Mouse (Mus musculus) hematopoietic stem cell, adult 5-6 weeks (primary cell): ENCODE results near the gene Nos2. TPM values are rescaled to one million over a fixed set of nuclear protein-coding genes. Genes with fewer than 3 reads are reported as not detected.
"Not testable (repeated sequence)": the region's sequence is repeated elsewhere in the genome, so short reads cannot be mapped to it uniquely, and the experiment has no call there.

Source experiments
- ATAC-seq, 2 experiments: fragments of 125-278 bp in 1 of 2; replicated peaks in 1 of 2; 2 replicates each; pipeline ENCODE4 v1.8.0; 2016 to 2017; ENCODE audit warnings: inconsistent platforms in 2 of 2, mild to moderate bottlenecking in 2 of 2, moderate number of reproducible peaks in 2 of 2, low read depth in 1 of 2, moderate TSS enrichment in 1 of 2; ENCODE audit not compliant: low FRiP score in 2 of 2, poor library complexity in 2 of 2, severe bottlenecking in 2 of 2, insufficient read depth in 1 of 2, low TSS enrichment in 1 of 2
- total RNA-seq: library from RNA; stranded (forward); fragments of 172-1452, 232-1000 nt; gene quantifications from 2 replicates; pipeline ENCODE4 v1.2.3, GENCODE M21; 2017

Gene Nos2
- total RNA-seq, 1 experiment from 2014 or later = not detected

GRCm38 (mm10) chr11:78980083-78980634 lies 59.6 kb downstream of the Nos2 start:
- no peak for ATAC-seq

GRCm38 (mm10) chr11:78982042-78982441 lies 61.5 kb downstream of the Nos2 start:
- no peak for ATAC-seq

DNA sequence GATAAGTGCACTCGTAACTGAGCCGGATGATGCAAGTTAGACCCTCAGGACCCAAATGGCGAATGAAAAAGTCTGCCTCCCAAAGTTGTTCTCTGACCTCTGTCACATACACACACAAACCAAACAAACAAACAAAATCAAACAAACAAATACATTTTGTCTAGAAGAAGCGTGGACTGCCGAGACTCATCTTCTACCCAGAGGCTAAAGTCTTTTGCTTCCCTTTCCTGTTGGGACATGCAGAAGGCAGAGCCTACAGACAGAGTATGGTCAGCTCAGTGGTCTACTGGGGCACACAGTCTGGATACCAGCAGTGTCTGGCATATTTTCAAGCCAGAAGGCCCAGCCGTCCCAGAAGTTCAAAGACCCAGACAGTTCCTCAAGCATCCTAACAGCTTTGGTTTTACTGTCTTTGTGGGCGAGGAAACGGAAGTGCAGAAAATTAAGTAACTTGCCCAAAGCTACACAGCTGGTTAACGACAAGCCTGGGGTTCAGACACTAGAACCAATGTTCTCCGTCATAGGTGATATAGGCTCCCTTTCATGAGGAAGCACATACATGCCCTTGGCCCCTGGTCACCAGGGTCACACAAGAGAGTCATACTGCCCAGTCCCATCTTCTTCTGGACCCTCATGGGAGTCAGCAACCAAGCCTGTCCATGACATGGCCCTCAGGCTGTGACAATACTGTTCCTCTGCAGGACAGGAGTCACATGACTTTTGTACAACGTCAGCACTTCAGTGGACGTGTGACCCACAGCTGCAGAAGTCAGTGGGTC lies 62.1 kb downstream of the Nos2 start:
- ATAC-seq = peak; percentile 23 to 31

GRCm38 (mm10) chr11:78983539-78983938 lies 63.0 kb downstream of the Nos2 start:
- no peak for ATAC-seq

DNA sequence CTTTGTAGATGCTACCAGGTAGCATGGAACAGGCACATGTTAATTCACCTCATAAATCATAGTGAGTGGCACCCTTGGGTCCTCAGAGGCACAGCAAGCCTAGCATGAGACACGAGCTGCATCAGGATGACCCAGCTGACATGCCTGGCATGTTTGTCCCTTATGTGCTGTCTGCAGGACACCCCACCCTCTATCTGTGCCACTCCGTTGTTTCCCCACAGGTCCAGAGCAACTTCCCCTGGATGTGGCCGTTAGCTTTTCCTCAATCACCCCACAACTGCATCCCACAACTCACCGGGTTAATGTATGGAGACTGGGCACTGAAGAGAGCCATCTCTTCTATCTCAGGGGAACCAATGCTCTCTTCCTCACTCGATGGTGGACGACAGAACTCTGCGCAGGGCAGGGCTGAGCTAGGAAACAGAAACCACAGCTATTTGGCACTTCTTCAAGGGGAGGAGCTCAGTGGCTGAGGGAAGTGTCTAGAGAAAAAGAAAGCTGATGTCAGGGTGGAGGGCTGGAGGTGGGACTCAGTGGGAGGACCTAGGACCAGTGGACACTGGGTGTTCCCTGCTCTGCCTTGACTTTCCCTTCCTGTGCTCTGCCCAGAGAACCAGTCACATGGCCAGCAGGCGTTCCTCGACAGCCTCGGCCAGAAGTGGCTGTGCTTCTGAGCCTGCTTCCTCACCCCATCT lies 64.0 kb downstream of the Nos2 start, which contains the start of gene Lgals9:
Lgals9 (minus strand) TSS at position 464 of the 695 bp plus-strand sequence.
- ATAC-seq = peak; percentile 85 to 89

DNA sequence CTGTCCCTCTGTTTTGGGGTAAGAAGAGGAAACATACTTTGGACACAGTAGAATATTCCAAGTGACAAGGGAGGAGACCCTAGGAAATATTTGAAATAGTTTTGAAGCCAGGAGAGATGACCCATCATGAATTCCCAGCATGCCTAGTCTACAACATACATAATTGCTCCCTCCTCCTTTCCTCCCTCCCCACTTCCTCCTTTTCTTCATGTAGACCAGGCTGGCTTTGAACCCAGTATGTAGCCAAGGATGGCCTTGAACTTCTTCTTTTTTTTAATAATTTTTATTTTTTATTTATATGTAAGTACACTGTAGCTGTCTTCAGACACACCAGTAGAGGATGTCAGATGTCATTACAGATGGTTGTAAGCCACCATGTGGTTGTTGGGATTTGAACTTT lies 64.9 kb downstream of the Nos2 start:
- ATAC-seq = no peak

DNA sequence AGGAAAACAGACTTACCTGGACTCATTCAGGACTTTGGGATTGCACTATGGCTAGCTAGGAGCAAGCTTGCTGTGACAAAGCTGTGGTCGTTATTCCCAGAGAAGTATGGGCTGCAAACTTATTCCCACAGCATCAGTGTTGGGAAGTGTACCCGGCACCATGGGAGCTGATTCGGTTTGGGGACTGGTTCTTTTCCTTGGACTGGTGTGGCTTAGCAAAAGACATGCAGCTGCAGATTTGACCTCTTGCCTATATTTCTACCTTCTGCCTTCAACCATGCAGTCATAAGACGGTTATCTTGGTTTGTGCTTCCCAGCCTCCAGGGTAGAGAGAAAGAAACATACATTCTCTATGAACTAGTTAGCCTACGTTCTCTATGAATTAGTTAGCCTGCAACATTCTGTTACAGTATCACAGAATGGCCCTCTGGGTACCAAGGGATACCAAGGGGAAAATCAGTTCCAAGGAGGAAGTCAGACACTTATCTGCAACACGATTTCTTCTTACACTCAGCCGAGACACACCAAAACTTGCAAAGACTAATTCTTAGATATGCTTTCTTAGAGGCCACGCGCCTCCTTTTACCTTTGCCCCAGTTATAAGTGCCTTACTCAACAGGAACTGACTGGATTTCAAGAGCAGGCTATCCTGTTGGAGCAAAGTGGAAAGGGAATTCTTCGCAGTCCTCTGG lies 65.9 kb downstream of the Nos2 start:
- ATAC-seq = no peak

- not testable (repeated sequence) for ATAC-seq
Measured at GRCm38 (mm10) chr11:78989206-78989605, 68.6 kb downstream of the Nos2 start.

- no peak for ATAC-seq
Measured at GRCm38 (mm10) chr11:78990096-78990495, 69.5 kb downstream of the Nos2 start.

DNA sequence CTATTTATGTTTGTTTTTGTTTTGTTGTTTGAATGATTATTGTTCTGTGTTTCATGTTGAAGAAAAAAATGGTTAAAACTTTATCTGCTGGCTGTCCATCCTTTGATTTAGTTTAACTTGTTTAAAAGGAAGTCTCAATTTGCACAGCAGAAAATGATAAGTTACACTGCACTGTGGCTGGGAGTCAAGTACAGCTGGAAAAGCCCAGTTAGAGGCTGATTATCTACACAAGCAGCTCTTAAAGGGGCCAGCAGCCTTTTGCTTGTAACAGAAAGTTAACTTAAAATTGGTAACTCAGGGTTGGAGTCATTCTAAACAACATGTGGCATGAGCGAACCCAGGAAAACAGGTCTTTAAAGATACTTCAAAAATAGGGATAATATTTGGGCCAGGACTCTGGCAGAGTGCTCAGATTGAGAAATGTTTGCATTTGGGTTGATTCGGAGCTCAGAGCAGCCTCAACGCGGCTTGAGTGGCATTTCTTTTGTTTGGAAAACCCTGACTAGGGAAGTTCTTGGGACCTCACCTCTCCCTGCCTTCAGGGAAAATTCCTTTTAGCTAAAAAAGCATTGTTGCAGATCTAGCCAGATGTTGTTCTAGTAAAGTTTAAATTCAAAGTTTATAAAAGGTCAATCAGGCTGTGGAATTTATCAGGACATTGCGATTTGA lies 70.4 kb downstream of the Nos2 start:
- not testable (repeated sequence) for ATAC-seq

DNA sequence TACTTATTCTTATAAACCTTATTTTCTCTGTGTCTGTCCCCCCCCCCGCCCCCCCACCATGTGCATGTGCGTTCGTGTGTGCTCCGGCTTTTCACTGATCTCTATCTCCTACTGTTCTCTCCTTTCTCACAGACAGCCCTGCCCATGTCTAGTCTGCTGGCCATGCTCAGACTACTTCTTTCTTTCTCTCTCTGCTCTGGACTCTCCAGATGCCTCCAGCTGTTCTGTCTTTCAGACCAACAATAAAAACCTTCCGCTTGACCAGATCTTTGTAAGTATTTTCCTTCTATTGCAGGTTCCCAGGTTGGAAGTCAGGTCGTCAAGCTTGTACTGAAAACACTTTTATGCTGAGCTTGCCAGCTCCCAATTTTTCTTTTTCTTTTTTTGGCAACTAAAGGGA lies 78.5 kb downstream of the Nos2 start:
- no peak for ATAC-seq

DNA sequence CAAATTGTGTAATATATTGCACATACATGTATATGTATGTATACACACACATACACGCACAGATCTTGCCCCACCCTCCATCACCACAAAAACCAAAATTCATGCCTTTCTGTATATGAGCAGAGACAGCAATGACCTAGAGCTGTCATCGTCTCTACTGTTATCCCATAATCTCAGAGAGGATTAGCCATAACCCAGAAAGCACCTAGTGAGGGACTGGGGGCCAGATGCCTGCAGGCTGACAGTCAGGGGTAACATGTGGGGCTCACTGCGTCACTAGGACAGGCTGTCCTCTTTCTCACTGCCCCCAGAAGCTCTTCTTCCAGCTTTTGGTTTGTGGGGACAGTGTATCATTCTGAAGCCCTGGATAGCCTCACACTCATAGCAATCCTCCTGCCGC lies 81.3 kb downstream of the Nos2 start:
- ATAC-seq = no peak

DNA sequence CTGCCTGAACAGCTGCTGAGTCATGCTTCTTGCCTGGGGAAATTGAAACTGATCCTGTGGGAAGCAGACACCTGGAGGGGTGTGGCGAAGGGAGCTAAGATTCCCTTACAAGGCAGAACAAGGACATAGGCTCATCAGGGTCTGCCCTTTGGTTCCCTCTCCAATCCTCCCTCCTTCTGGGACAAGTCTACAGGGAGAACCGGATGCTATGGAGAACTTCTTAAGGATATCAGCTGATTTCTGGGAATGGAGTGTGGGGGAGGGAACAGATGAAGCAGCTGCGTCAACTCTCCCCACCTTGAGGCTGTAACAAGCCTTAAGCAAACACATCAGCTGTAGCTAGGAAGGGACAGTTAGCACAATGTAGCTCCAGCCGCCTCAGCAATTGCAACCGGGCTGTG lies 82.0 kb downstream of the Nos2 start:
- peak in 1 of 2 experiments; percentile 24; a peak in 2 of 4 replicates for ATAC-seq

- ATAC-seq = peak; percentile 83 to 87
Measured at GRCm38 (mm10) chr11:79003053-79003768, 82.6 kb downstream of the Nos2 start.

DNA sequence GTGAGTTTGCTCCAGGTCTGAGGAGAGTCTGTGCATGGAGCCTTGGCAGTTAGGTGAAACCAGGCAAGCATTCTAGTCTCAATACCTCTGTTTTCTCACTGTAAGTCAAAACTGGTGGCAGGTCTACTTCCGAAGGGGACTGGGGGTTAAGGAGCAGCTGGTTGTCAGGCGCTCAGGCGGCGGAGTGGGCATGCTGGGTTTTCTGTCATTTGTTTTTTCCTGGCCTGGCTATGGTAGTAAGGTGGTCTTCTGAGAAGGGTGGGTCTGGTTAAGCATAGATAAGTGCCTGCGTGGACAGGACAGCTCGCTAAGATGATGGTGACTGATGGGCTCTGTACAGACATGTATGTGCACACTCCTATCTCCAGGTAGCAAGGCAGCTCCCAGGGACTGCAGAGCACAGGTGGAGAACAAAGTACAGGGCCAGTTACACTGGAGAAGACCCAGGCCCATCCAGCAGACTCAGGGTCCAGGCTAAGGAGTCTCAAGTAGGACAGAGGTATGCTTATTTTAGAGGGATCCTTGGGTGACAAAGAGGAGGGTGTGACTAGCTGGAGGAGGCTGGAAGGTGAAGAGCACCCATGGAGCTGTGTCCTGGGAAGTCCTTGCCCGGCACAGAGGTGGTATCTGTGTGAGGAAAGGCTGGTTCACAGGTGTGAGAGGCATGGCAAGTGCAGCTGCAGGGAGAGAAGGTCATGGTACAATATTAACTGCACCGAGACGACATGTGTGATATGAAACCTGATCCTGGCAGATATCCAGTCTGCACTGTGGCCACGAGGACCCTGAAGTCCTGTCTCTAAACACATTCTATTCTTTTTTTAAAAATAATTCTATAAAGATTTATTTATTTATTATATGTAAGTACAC lies 83.4 kb downstream of the Nos2 start:
- ATAC-seq = no peak
